Mouse (Mus musculus) midbrain, embryonic 10.5 days (tissue): ENCODE measurements at regions not wholly inside any gene's neighbourhood (a gene's known extent, or its start where the extent isn't known, plus 50 kb on each side); places are given as distances from the start of the nearest gene placed in this dataset.

Source experiments
- DNase-seq: peaks from one replicate; pipeline ENCODE4 v3.0.0-alpha.2; 2017; ENCODE audit warnings: low spot score
- H3K27ac ChIP-seq: fragments of 300-500 bp; sonication (generic); replicated peaks from 2 replicates; pipeline ENCODE4 v1.5.1; 2016; ENCODE audit warnings: mild to moderate bottlenecking
- H3K27me3 ChIP-seq: fragments of 300-500 bp; sonication (generic); 2 replicates; pipeline ENCODE4 v1.6.1; 2016; ENCODE audit warnings: low read depth, mild to moderate bottlenecking; ENCODE audit not compliant: poor library complexity, severe bottlenecking
- H3K36me3 ChIP-seq: fragments of 300-500 bp; sonication (generic); 2 replicates; pipeline ENCODE4 v1.6.1; 2016; ENCODE audit warnings: mild to moderate bottlenecking, moderate library complexity
- H3K4me1 ChIP-seq: fragments of 300-500 bp; sonication (generic); 2 replicates; pipeline ENCODE4 v1.6.1; 2016
- H3K4me3 ChIP-seq: fragments of 300-500 bp; sonication (generic); 2 replicates; pipeline ENCODE4 v1.5.1; 2016; ENCODE audit warnings: mild to moderate bottlenecking, moderate library complexity
- H3K9me3 ChIP-seq: fragments of 300-500 bp; sonication (generic); replicated peaks from 2 replicates; pipeline ENCODE4 v1.6.1; 2016; ENCODE audit warnings: mild to moderate bottlenecking
- WGBS: fragments of 180-500 bp; shearing (Covaris S2); methylation state at CpG from one replicate; pipeline ENCODE4 v1.1.7; 2016; 5-methylcytosine and 5-hydroxymethylcytosine counted together

DNA sequence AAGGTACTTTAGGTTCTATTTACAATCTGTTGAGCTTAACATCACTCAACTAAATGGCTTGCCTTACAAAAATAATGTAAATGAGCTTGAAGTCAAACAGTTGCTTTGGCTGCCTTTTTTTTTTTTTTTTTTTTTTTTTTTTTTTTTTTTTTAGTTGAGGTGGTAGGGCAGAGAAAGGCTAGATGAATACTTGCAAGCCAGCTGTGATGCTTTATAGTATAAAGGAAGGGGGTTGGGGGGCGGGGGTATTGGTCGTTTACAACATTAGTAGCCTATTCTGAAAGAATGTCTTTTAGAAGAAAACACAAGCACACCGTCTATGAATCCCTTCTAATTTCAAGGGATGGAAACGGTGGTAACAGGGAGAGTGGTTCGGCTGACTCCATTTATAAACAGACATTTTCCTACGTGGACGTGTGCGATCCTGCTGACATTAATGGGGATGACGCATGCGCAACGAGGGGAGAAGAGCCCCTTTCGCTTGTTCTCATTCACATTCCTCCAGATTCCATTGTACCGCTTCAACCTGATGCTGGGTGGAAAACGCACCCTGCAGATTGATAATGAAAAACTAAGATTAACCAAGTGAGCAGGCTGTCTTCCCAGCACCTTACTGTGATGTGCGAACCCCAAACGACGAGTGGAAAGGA lies 2779.2 kb upstream of the Gm7489 start:
- WGBS: 71% methylated on average over 17 of the region's 17 CpGs
- H3K4me3 ChIP-seq: no peak overlapping the region
- H3K4me1 ChIP-seq: peaks cover 14% of the 10 kb centered on the region
- no peaks in the 10 kb centered on the region for H3K27me3 ChIP-seq
- no peak for DNase-seq
- no peaks in the 10 kb centered on the region for H3K9me3 ChIP-seq
- H3K27ac ChIP-seq: no peak overlapping the region
- no peaks in the 10 kb centered on the region for H3K36me3 ChIP-seq

DNA sequence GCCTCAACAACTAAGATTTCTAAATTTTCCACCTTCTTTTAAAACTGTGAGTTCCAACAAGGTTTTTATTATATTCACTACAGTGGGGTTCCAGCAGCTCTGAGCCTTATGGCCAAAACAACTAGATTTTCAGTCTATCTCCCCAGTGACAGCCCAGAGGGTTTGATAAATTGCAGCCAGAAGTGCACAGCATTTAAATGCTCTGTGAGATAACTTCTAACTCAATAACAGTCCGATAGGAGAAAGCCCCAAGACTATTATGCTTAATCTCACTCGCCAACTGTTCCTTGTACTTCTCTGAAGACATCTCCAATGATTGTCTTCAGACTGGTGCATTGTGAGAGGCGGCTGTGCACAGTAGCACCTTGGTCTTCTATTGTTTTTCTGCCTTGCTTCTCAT lies 2774.5 kb upstream of the Gm7489 start:
- no peak overlapping the region for H3K4me3 ChIP-seq
- no peak overlapping the region for H3K27ac ChIP-seq
- H3K9me3 ChIP-seq: no peaks in the 10 kb centered on the region
- DNase-seq: no peak
- H3K36me3 ChIP-seq: no peaks in the 10 kb centered on the region
- H3K27me3 ChIP-seq: no peaks in the 10 kb centered on the region
- no peaks in the 10 kb centered on the region for H3K4me1 ChIP-seq
- 89% methylated on average over 3 of the region's 3 CpGs for whole genome bisulfite sequencing

DNA sequence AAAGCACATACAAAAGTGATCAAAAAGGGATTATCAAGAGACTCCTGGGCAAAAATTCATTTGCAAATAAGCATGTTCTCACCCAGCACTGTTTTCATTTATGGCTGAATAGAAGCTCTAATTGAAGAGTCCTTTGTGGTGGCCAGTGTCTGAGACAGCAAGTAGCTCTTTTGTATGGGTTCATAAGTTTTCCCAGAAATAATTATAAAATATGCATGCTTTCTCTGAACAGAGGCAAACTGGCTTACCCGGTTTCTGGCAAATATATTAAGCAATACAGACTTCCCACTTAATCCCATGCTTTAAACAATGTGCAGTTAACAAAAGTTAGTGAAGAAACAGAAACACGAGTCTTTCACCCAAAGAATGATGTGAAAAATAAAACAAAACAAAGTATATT lies 2758.8 kb upstream of the Gm7489 start:
- DNase-seq: no peak
- Histone ChIP-seq H3K4me1 (no peaks in the 10 kb centered on the region), H3K9me3 (no peaks in the 10 kb centered on the region), H3K4me3 (no peak overlapping the region), H3K27ac (no peak overlapping the region), H3K27me3 (no peaks in the 10 kb centered on the region), H3K36me3 (no peaks in the 10 kb centered on the region)
- 82% methylated on average over 2 of the region's 2 CpGs for WGBS

DNA sequence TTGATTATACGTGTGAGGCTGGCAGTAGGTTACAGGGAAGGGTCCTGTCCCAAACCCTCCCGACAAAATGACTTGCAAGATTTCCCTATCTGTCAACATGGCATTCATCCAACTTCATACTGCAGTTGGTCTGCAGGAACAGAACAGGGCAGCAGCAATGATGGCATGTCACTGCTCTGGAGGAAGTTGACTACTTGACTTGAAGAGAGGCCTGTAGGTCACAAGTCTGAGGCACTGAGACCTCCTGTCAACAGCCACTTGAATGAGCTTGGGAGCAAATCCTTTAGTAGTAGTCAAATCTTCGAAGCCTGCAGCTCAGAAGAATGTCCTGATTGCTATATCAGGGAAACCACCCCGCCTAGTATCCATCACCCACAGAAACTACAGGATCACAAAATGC lies 2753.7 kb upstream of the Gm7489 start:
- H3K27ac ChIP-seq: no peak overlapping the region
- H3K4me1 ChIP-seq: no peaks in the 10 kb centered on the region
- H3K36me3 ChIP-seq: no peaks in the 10 kb centered on the region
- H3K27me3 ChIP-seq: no peaks in the 10 kb centered on the region
- no peaks in the 10 kb centered on the region for H3K9me3 ChIP-seq
- WGBS: 89% methylated on average over 4 of the region's 4 CpGs
- no peak for DNase-seq
- no peak overlapping the region for H3K4me3 ChIP-seq

DNA sequence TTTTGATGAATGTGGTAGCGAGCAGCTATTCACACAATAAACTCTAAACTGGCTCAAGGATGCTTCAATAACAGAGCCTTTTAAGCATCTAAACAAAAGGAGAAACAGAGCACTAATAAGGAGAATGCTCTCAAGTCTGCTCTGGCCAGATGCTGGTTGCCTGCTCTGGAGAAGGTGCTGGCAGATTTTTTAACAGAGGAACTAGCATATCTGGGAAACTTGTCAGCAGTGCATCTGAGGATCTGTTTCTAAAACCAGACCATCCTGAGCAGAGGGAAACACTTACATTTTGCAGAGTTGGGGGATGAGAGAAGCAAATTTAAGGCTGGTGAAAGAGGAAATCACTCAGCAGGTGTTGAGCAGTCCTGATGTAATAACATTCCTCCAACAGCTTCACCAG lies 2748.6 kb upstream of the Gm7489 start:
- no peaks in the 10 kb centered on the region for H3K36me3 ChIP-seq
- WGBS: 56% methylated on average over 1 of the region's 1 CpGs
- DNase-seq: no peak

DNA sequence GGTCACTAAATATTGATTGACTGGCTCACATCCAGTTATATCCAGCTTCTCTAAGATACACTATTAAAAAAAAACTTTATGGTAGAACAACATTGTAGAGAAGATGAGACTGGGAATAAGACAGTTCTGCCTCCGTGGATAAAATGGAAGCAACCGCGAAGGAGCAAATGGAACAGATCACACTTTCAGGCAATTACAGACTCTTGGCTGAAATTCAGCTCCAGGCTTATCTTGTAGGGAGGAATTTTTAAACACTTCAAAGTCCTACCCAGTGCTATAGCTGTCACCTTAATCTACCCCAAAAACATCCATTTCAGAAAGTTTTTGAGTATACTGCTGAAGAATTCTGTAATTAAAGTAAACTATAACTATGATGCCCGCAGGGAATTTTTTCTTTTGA lies 2745.2 kb upstream of the Gm7489 start:
- DNase-seq: no peak
- no peak overlapping the region for H3K4me3 ChIP-seq
- WGBS: 90% methylated on average over 4 of the region's 4 CpGs

More for the DNA sequence above, 2748.6 kb upstream of the Gm7489 start:
- Histone ChIP-seq H3K9me3 (no peaks in the 10 kb centered on the region), H3K27ac (no peak overlapping the region), H3K4me1 (no peaks in the 10 kb centered on the region), H3K27me3 (no peaks in the 10 kb centered on the region), H3K4me3 (no peak overlapping the region)

DNA sequence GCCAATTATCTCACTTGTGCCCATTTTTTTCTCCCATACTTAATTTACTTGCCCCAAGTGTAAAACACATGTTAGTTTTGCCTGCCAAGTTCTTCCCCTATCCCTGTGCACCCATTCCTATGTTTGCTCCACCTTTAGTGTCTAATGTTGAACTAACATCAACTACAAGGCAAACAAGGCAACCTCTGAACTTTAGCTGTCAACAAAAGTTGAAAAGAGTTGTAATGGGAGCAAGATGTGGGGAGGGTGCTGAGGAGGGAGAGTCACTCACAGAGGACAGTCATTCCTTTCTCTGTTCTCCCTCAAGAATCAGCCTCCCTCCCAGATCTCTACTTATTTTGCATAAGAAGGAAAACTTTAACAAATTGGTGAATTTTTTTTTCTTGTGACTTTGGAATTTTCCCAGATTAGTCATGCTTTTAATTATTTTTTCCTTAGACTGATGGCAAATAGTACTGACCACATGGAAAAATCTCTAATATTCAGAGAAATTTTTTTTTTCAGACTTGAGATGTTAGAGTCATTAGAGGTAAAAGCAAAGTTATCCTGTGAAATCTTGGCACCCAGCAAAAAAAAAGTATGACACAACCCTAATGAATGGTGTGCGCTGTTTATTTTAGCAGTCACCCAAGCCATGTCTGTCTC lies 2710.6 kb upstream of the Gm7489 start:
- Histone ChIP-seq H3K4me1 (no peaks in the 10 kb centered on the region), H3K27me3 (no peaks in the 10 kb centered on the region), H3K36me3 (no peaks in the 10 kb centered on the region), H3K9me3 (no peaks in the 10 kb centered on the region), H3K27ac (no peak overlapping the region), H3K4me3 (no peak overlapping the region)
- no peak for DNase-seq
- 92% methylated on average over 1 of the region's 1 CpGs for WGBS

More for the DNA sequence above, 2745.2 kb upstream of the Gm7489 start:
- Histone ChIP-seq H3K27me3 (no peaks in the 10 kb centered on the region), H3K4me1 (no peaks in the 10 kb centered on the region), H3K36me3 (no peaks in the 10 kb centered on the region), H3K27ac (no peak overlapping the region), H3K9me3 (no peaks in the 10 kb centered on the region)

DNA sequence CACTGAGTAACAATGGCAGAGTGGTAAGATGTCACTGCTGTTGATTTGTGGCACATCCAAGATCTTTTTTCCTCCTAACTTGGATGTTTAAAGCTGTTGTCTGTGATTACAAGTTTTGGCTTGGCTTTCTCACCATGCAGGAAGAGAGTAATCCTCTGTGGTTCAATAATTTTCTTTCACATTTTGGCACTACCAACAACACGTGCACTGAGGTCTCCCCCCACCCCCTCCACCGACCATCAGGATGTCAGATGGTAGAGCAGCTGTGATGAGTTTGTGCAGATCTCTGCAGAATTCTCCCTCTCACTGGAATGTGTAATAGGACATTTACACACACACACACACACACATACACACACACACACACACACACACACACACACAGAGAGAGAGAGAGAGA lies 2708.2 kb upstream of the Gm7489 start:
- Histone ChIP-seq H3K9me3 (no peaks in the 10 kb centered on the region), H3K4me3 (no peak overlapping the region), H3K27me3 (no peaks in the 10 kb centered on the region), H3K4me1 (no peaks in the 10 kb centered on the region), H3K36me3 (no peaks in the 10 kb centered on the region), H3K27ac (no peak overlapping the region)
- WGBS: 77% methylated on average over 2 of the region's 2 CpGs
- DNase-seq: no peak

DNA sequence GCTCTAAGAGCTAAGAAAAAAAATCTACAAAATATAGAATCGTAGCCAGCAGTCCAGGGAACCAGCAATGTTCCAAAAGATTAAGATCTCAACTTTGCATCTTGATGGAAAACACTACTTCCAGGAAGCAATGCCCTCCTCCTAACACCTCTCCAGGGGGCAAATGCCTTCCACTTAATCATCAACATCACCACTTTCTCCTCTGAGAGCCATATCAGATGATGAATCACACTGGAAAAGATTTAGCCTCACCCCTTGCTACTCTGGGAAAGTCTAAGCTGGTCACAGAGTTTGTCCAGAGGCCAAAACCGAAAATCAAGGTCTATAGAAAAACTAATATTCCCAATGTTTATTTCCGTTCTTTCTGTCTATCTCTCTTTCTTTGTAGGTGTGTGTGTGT lies 2695.6 kb upstream of the Gm7489 start:
- DNase-seq: no peak
- Histone ChIP-seq H3K36me3 (no peaks in the 10 kb centered on the region), H3K4me1 (no peaks in the 10 kb centered on the region), H3K27me3 (no peaks in the 10 kb centered on the region), H3K4me3 (no peak overlapping the region), H3K9me3 (no peaks in the 10 kb centered on the region), H3K27ac (no peak overlapping the region)
- 89% methylated on average over 3 of the region's 3 CpGs for WGBS

DNA sequence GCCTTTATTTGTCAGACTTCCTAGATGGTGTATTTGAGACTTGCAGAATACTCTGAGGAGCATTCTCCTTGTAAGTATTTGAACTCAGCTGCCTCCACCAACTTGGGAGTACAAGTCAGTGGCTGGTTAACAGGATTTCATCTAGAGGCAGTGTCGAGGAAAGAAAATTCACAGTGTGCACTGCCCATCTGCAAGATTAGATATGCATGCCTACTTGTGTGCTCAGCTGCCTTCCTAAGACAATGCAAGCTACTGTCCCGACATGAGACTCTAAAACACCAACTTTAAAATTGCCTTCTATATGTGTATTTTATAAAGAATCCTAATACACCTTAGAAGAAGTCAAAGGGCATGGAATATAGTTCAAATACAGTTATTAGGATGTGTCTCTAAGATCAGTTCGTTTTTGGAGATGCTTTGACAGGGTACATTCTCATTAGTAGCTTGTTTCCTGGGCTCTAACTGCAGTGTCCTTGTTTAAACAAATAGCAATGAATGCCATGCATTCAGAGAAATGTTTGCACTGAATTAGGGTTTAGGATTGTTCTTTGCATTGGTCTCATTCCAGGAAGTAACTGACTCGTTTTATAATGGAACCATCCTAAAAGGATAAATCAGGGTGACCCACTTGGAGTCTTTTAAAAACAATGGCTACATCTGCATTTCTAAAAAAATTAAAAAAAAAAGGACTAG lies 2687.1 kb upstream of the Gm7489 start:
- 51% methylated on average over 4 of the region's 4 CpGs for WGBS
- no peak for DNase-seq
- no peak overlapping the region for H3K4me3 ChIP-seq

DNA sequence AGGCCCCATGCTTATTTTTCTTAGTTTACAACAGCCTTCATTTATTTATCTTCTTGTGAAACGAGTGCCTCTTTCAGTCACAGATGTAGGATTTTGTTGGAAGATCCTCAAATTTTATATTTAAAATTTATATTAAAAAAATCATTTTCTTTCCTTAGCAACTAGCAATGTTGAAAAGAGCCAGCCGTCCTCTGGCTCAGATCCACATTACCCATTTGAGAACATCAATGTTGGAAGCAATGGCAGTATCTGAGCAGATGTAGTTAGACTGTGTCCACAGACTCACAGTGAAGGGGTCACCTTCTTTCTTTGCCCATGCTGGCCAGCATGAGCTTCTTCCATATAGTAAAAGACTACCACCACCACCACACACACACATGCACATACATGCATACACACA lies 2681.4 kb upstream of the Gm7489 start:
- WGBS: 90% methylated on average over 2 of the region's 2 CpGs
- no peak for DNase-seq
- no peak overlapping the region for H3K4me3 ChIP-seq
- H3K4me1 ChIP-seq: 0 out of 2 replicates have a peak, but pooled peaks cover 4% of the 10 kb centered on the region
- H3K27me3 ChIP-seq: no peaks in the 10 kb centered on the region
- H3K36me3 ChIP-seq: no peaks in the 10 kb centered on the region
- H3K27ac ChIP-seq: no peak overlapping the region
- no peaks in the 10 kb centered on the region for H3K9me3 ChIP-seq

More for the DNA sequence above, 2687.1 kb upstream of the Gm7489 start:
- no peaks in the 10 kb centered on the region for H3K4me1 ChIP-seq
- H3K36me3 ChIP-seq: no peaks in the 10 kb centered on the region
- no peak overlapping the region for H3K27ac ChIP-seq
- no peaks in the 10 kb centered on the region for H3K9me3 ChIP-seq
- H3K27me3 ChIP-seq: no peaks in the 10 kb centered on the region

DNA sequence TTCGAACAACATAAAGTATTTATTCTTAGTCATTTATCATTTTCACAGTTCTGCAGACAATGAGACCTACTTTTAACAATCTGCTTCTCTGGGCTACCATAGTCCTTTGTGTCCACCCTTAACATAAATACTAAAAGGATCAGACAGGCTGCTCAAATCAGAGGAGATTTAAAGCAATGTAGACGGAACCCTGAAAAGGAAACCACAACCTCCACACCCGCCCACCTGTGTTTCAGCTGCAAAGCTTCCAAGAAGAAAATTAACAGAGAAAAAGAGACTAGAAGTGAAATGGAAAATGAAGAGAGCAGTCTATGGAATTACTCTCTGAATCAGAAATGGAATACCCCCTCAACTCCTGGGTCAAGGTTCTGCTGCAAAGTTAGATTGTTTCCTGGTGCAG lies 2678.7 kb upstream of the Gm7489 start:
- no peak for DNase-seq
- no peaks in the 10 kb centered on the region for H3K36me3 ChIP-seq
- no peak overlapping the region for H3K27ac ChIP-seq
- no peaks in the 10 kb centered on the region for H3K27me3 ChIP-seq
- no peak overlapping the region for H3K4me3 ChIP-seq
- no peaks in the 10 kb centered on the region for H3K9me3 ChIP-seq
- WGBS: 65% methylated on average over 3 of the region's 3 CpGs
- 0 out of 2 replicates have a peak, but pooled peaks cover 4% of the 10 kb centered on the region for H3K4me1 ChIP-seq

DNA sequence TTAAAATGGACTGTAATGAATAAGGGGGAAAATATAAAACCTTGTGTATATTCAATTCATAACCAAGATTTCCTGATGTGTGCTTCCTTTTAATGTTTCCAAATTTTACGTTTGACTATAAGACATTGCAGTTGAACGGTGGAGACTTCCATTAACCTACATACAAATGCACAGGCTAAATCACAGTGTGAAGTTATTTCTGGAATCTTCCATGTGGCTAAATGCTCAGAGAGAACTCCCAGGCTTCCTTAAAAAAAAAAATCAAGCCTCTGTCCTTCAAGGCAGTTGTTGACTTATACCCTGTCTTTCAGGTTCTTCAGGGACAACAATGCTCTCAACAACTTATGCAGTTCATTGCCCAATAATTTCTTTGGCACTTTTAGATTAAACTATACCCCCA lies 2677.9 kb upstream of the Gm7489 start:
- 93% methylated on average over 2 of the region's 2 CpGs for WGBS
- Histone ChIP-seq H3K27ac (no peak overlapping the region), H3K36me3 (no peaks in the 10 kb centered on the region), H3K9me3 (no peaks in the 10 kb centered on the region), H3K27me3 (no peaks in the 10 kb centered on the region), H3K4me1 (0 out of 2 replicates have a peak, but pooled peaks cover 4% of the 10 kb centered on the region), H3K4me3 (no peak overlapping the region)
- no peak for DNase-seq
